Mouse (Mus musculus): ENCODE measurements around the gene Usp49. TPM values are rescaled to one million over a fixed set of nuclear protein-coding genes. Genes with fewer than 3 reads are reported as not detected.

Usp49 gene
- polyA plus RNA-seq, 1 experiment from 2014 or later, result 3.8 TPM

DNA sequence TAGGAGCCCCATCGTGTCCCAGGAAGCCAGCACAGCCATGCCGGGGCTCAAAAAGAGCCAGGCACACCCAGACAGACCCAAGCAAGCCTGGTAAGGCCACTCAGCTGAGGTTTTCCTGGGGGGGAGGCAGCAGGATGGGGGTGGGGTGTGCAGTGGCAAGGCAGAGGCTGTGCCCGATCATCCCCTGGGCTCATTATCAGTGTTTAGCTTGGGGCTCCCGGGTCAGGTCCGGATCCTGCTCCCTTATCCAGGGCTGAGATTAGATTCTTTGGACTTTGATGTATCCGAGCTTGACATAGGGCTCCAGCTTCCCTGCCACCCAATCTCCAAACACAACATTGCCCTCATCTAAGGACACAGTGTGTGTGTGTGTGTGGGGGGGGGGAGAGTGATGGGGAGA, 81.4 kb downstream of the Usp49 start:
- Histone ChIP-seq H3K4me3 (ENCODE audit: low read depth, low read length) (no peak overlapping the region), H3K4me2 (ENCODE audit: low read depth, low read length) (no peak overlapping the region), H3K27ac (replicated peaks; ENCODE audit: low read depth, low read length) (no peak overlapping the region), H3K27me3 (replicated peaks; ENCODE audit: control insufficient read depth, insufficient read depth, low read length) (no peaks in the 10 kb centered on the region), H3K9me3 (ENCODE audit: control insufficient read depth, low read length) (no peaks in the 10 kb centered on the region), H3K36me3 (ENCODE audit: control insufficient read depth, insufficient read depth, low read length) (no peaks in the 10 kb centered on the region), H3K4me1 (ENCODE audit: control insufficient read depth, insufficient read depth, low read length) (no peaks in the 10 kb centered on the region), H3K9ac (ENCODE audit: low read depth, low read length) (no peak overlapping the region)
- ATAC-seq (ENCODE audit: low read depth) (no peak), DNase-seq (ENCODE audit: low spot score) (no peak)
- 78% methylated on average over 6 of the region's 6 CpGs for WGBS

DNA sequence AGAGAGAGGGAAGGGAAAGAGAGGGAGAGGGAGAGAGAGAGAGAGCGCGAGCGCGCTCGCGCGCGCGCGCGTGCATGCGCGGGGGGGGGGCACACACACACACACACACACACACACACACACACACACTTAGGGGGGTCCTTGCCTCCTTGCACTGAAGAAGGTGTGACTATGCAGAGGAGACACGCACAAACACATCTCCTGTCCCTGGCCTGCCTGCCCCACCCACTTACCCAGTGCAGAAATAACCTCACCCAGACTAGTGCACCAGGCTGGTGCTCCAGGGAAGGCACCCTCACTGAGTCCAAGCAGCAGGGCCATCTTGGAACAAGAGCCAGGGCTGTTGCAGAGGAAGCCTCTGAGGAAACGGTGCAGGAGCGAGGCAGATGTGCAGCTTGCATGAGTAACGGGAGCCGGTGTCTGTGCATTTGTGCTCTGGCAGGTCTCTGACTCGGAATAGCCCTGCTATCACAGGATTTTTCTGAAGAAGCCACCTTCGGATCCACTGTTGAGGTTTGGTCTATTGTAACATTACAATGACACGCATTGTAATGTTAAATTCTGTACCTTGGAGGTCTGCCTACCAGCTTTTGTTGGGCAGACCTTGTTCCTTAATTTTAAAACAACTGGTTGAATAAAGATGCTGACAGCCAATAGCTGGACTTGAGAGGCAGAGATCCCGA, 82.5 kb downstream of the Usp49 start:
- H3K9me3 ChIP-seq (ENCODE audit: control insufficient read depth, low read length), result no peaks in the 10 kb centered on the region
- no peak for DNase-seq (ENCODE audit: low spot score)
- no peak overlapping the region for H3K4me3 ChIP-seq (ENCODE audit: low read depth, low read length)
- no peaks in the 10 kb centered on the region for H3K36me3 ChIP-seq (ENCODE audit: control insufficient read depth, insufficient read depth, low read length)
- WGBS, result 51% methylated on average over 20 of the region's 22 CpGs
- no peaks in the 10 kb centered on the region for H3K4me1 ChIP-seq (ENCODE audit: control insufficient read depth, insufficient read depth, low read length)
- H3K4me2 ChIP-seq (ENCODE audit: low read depth, low read length), result no peak overlapping the region
- H3K27me3 ChIP-seq (replicated peaks; ENCODE audit: control insufficient read depth, insufficient read depth, low read length), result no peaks in the 10 kb centered on the region
- H3K27ac ChIP-seq (replicated peaks; ENCODE audit: low read depth, low read length), result no peak overlapping the region
- no peak overlapping the region for H3K9ac ChIP-seq (ENCODE audit: low read depth, low read length)
- no peak for ATAC-seq (ENCODE audit: low read depth)

DNA sequence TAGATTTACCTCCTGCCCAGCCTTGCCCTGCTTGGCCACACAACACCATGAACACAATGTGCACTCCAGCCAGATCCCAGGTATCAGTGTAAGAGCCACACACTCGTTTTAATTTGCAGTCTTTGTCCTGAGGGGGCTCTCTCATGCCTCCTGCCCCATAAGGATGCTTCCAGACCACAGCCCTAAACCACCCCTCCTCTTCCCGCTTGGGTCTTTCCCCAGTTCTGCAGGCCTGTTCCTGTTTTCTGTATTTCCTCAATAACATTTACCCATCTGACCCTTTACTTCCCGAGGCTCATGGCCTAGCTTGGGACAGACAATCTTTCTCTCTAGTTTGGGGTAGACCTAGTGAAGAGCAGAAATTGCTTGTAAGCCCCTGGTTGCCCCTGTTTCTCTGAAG, 84.5 kb downstream of the Usp49 start:
- Histone ChIP-seq H3K4me1 (ENCODE audit: control insufficient read depth, insufficient read depth, low read length) (no peaks in the 10 kb centered on the region), H3K4me2 (ENCODE audit: low read depth, low read length) (no peak overlapping the region), H3K9me3 (ENCODE audit: control insufficient read depth, low read length) (no peaks in the 10 kb centered on the region), H3K9ac (ENCODE audit: low read depth, low read length) (no peak overlapping the region), H3K4me3 (ENCODE audit: low read depth, low read length) (no peak overlapping the region), H3K27me3 (replicated peaks; ENCODE audit: control insufficient read depth, insufficient read depth, low read length) (no peaks in the 10 kb centered on the region), H3K36me3 (ENCODE audit: control insufficient read depth, insufficient read depth, low read length) (no peaks in the 10 kb centered on the region), H3K27ac (replicated peaks; ENCODE audit: low read depth, low read length) (no peak overlapping the region)
- DNase-seq (ENCODE audit: low spot score), result no peak
- 44% methylated on average over 3 of the region's 3 CpGs for WGBS
- no peak for ATAC-seq (ENCODE audit: low read depth)

DNA sequence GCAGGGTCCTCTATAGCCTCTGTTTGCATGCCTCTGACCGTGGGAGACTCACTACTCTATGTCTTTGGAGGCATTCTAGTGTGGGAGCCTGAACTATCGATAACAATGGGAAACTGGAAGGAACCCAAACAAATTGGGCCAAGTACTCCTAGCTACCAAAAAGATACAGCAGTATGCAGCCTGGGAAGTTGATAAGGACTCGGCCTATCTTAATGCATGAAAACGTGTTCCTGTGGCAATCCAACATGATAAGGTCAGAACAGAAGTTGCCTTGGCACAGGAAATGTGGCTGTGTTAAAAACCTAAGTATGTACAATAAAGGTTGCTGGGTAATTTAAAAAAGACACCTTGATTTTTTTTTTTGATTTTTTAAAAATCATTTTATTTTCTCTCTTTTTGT, 90.7 kb downstream of the Usp49 start:
- Histone ChIP-seq H3K9me3 (ENCODE audit: control insufficient read depth, low read length) (no peaks in the 10 kb centered on the region), H3K4me3 (ENCODE audit: low read depth, low read length) (no peak overlapping the region), H3K4me2 (ENCODE audit: low read depth, low read length) (no peak overlapping the region), H3K4me1 (ENCODE audit: control insufficient read depth, insufficient read depth, low read length) (no peaks in the 10 kb centered on the region), H3K27me3 (replicated peaks; ENCODE audit: control insufficient read depth, insufficient read depth, low read length) (no peaks in the 10 kb centered on the region), H3K27ac (replicated peaks; ENCODE audit: low read depth, low read length) (no peak overlapping the region), H3K9ac (ENCODE audit: low read depth, low read length) (no peak overlapping the region), H3K36me3 (ENCODE audit: control insufficient read depth, insufficient read depth, low read length) (no peaks in the 10 kb centered on the region)
- WGBS, result 82% methylated on average over 4 of the region's 4 CpGs
- DNase-seq (ENCODE audit: low spot score) (no peak), ATAC-seq (ENCODE audit: low read depth) (no peak)

DNA sequence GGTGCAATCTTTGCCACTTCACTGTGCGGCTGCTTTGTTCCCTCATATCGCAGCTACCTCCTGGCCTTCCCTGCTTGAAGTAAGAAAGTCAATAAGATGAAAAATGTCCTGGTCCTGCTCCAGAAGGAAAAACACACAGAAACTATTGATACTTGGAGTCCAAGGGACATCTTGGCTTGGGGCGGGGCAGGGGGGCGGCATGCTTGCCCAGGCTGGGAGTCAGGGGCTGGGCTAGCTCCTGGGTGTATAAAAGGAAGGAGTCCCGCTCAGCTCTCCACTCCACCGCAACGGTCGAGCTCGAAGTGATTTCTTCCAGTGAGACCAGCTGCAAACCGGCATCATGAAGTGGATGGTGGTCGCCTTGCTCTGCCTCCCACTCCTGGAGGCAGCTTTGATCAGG, 96.1 kb downstream of the Usp49 start, which contains the start of gene Pgc:
Gene Pgc, plus strand, starts transcription at position 277 of the 400 bp plus-strand sequence.
- no peak for ATAC-seq (ENCODE audit: low read depth)
- H3K4me3 ChIP-seq (ENCODE audit: low read depth, low read length), result no peak within 1 kb of the TSS
- H3K27ac ChIP-seq (replicated peaks; ENCODE audit: low read depth, low read length), result no peak within 1 kb of the TSS
- no peaks in the 10 kb centered on the region for H3K9me3 ChIP-seq (ENCODE audit: control insufficient read depth, low read length)
- 75% methylated on average over 11 of the region's 11 CpGs for WGBS
- H3K27me3 ChIP-seq (replicated peaks; ENCODE audit: control insufficient read depth, insufficient read depth, low read length), result no peaks in the 10 kb centered on the region
- H3K4me2 ChIP-seq (ENCODE audit: low read depth, low read length), result no peak within 1 kb of the TSS
- DNase-seq (ENCODE audit: low spot score), result no peak
- H3K4me1 ChIP-seq (ENCODE audit: control insufficient read depth, insufficient read depth, low read length), result no peaks in the 10 kb centered on the region
- no peaks in the 10 kb centered on the region for H3K36me3 ChIP-seq (ENCODE audit: control insufficient read depth, insufficient read depth, low read length)
- H3K9ac ChIP-seq (ENCODE audit: low read depth, low read length), result no peak within 1 kb of the TSS

DNA sequence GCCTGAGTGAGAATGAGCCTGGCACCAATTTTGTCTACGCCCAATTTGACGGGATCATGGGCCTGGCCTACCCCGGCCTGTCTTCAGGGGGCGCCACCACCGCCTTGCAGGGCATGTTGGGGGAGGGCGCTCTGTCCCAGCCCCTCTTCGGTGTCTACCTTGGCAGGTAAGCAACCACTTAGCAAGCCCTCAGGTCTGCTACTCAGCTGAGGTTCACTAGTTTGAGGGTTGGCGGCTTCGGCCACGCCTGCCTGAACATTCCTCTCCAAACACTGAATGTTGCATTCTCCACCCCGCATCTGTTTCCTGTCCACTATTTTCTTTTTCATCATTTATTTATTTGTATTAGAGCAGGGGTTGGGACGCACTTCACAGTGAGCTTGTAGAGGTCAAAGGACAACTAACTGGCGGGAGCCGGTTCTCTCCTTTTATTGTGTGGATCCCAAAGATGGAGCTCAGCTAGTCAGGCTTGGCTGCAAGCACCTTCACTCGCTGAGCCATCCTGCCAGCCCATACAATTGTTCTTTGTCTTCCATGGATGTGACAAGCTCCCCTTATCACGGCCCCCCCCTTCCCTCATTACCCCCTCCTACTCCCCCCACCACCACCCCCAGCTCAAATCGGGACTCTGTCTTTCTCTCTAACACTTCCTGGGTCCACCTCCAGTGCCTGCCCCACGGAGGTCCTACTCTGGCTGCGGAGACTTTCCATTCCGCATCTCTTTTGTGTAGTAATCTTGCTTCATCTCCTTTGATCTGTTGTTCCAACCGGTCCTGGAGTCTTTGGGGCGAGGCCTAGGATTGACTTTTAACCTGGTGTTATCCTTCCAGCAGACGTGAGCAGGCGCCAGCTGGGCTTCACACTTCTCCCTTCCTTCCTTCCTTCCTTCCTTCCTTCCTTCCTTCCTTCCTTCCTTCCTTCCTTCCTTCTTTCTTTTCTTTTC, 100.4 kb downstream of the Usp49 start:
- no peak for DNase-seq (ENCODE audit: low spot score)
- no peak for ATAC-seq (ENCODE audit: low read depth)
- WGBS, result 56% methylated on average over 24 of the region's 24 CpGs
- no peaks in the 10 kb centered on the region for H3K9me3 ChIP-seq (ENCODE audit: control insufficient read depth, low read length)
- H3K9ac ChIP-seq (ENCODE audit: low read depth, low read length), result no peak overlapping the region
- H3K4me3 ChIP-seq (ENCODE audit: low read depth, low read length), result no peak overlapping the region
- H3K36me3 ChIP-seq (ENCODE audit: control insufficient read depth, insufficient read depth, low read length), result no peaks in the 10 kb centered on the region
- H3K4me1 ChIP-seq (ENCODE audit: control insufficient read depth, insufficient read depth, low read length), result no peaks in the 10 kb centered on the region
- H3K4me2 ChIP-seq (ENCODE audit: low read depth, low read length), result no peak overlapping the region
- H3K27ac ChIP-seq (replicated peaks; ENCODE audit: low read depth, low read length), result no peak overlapping the region
- H3K27me3 ChIP-seq (replicated peaks; ENCODE audit: control insufficient read depth, insufficient read depth, low read length), result no peaks in the 10 kb centered on the region

DNA sequence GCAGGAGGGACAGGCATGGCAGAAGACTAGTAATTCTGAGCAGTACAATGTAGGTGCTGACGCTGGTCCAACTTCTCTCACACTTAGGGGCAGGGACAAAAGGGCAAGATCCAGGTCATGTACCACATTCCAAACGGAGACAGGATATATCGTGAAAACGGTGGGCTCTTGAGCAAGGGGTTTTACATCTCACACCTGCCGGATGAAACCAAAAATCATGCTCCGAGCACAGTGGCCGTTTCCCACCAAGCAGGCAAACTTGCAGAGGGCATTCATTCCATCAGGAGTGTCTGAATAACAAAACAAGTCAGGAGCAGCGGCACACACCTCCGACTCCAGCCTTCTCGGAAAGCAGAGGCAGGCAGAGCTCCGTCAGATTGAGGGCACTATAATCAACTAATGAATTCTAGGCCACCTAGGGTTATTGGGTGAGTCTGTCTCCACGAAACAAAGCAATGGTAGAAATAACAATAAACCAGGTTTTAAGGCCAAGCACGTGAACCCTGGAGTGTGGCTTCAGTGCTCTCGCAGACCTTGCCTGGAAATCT, 105.1 kb downstream of the Usp49 start:
- Histone ChIP-seq H3K4me1 (ENCODE audit: control insufficient read depth, insufficient read depth, low read length) (0 out of 2 replicates have a peak, but pooled peaks cover 13% of the 10 kb centered on the region), H3K36me3 (ENCODE audit: control insufficient read depth, insufficient read depth, low read length) (no peaks in the 10 kb centered on the region), H3K9ac (ENCODE audit: low read depth, low read length) (no peak overlapping the region), H3K4me3 (ENCODE audit: low read depth, low read length) (no peak overlapping the region), H3K27me3 (replicated peaks; ENCODE audit: control insufficient read depth, insufficient read depth, low read length) (peaks cover 11% of the 10 kb centered on the region; the same call in 1 of the 2 replicates), H3K27ac (replicated peaks; ENCODE audit: low read depth, low read length) (no peak overlapping the region), H3K9me3 (ENCODE audit: control insufficient read depth, low read length) (no peaks in the 10 kb centered on the region), H3K4me2 (ENCODE audit: low read depth, low read length) (no peak overlapping the region)
- WGBS, result 68% methylated on average over 14 of the region's 14 CpGs
- DNase-seq (ENCODE audit: low spot score), result no peak
- ATAC-seq (ENCODE audit: low read depth), result no peak

All from embryonic facial prominence, embryonic 14.5 days (tissue).